Mouse (Mus musculus) bone marrow, adult 2 months (tissue): ENCODE measurements around the gene Grb2. TPM values are rescaled to one million over a fixed set of nuclear protein-coding genes. Genes with fewer than 3 reads are reported as not detected.

Source experiments
- H3K27ac ChIP-seq: fragments of 200-500 bp; 2 replicates; pipeline ENCODE4 v1.5.1; 2012; ENCODE audit warnings: low read depth, mild to moderate bottlenecking, control low read depth, inconsistent platforms, low read length; ENCODE audit not compliant: control insufficient read depth, poor library complexity, insufficient read depth
- H3K4me1 ChIP-seq: fragments of 200-500 bp; 2 replicates; pipeline ENCODE4 v1.6.1; 2011; ENCODE audit warnings: low read length; ENCODE audit not compliant: control insufficient read depth, insufficient read depth
- H3K4me3 ChIP-seq: fragments of 200-500 bp; replicated peaks from 2 replicates; pipeline ENCODE3; 2011; ENCODE audit warnings: mild to moderate bottlenecking, low read depth, low read length, control low read depth; ENCODE audit not compliant: control insufficient read depth
- CTCF ChIP-seq: fragments of 200-500 bp; IDR thresholded peaks from 2 replicates; pipeline ENCODE4 v1.5.1; 2011; ENCODE audit warnings: low read length, control low read depth; ENCODE audit not compliant: control insufficient read depth, insufficient read depth
- POLR2A ChIP-seq: fragments of 200-500 bp; IDR thresholded peaks from 2 replicates; pipeline ENCODE4 v1.6.1; 2011; ENCODE audit warnings: low read depth, mild to moderate bottlenecking, control low read depth, low read length, borderline replicate concordance; ENCODE audit not compliant: control insufficient read depth
- WGBS: fragments of 180-500 bp; shearing (Covaris S2); methylation state at CpG from one replicate; pipeline ENCODE4 v1.1.7; 2018; 5-methylcytosine and 5-hydroxymethylcytosine counted together
- polyA plus RNA-seq: library from polyadenylated mRNA; stranded (reverse); fragments of >200 nt; gene quantifications from 2 replicates; pipeline ENCODE4 v1.2.4, GENCODE M21; 2011; ENCODE audit warnings: low replicate concordance; ENCODE audit not compliant: missing spikeins, insufficient read depth, insufficient read length

Grb2 gene
- polyA plus RNA-seq, 1 experiment: 53.6 TPM

DNA sequence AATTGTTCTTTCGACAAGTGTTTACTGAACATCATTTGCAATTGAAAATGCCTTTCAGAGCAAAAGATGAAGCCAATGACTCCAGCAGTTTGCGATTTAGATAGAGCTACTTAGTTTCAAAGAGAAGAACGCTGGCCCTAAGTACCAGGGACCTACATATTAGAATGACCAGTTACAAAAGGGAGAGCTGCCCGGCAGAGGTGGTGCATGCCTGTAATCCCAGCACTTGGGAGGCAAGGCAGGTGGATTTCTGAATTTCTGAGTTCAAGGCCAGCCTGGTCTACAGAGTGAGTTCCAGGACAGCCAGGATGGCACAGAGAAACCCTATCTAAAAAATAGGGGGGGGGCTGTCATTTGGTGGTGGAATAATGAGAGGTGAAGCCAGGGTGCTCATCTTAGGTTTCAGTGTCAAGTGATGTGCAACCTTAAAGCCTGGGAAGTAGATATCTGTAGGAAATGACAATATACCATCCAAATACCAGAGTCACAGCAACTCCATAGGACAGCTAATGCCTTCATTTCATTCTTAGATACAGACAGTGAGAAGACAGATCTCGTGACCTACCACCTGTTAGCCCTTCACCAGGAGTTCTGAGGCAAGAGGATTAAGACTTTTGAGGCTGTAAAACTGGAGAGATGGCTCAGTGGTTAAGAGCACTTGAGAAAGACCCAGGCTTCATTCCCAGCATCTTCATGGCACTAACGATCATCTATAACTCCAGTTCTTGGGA lies 1.6 kb upstream of the Grb2 start:
- H3K4me1 ChIP-seq: peaks cover 9% of the 10 kb centered on the region; the same call in 1 of the 2 replicates
- no peak overlapping the region for H3K4me3 ChIP-seq
- TF ChIP-seq CTCF (no peak), POLR2A (no peak)
- no peak overlapping the region for H3K27ac ChIP-seq
- 58% methylated on average over 6 of the region's 6 CpGs for WGBS

DNA sequence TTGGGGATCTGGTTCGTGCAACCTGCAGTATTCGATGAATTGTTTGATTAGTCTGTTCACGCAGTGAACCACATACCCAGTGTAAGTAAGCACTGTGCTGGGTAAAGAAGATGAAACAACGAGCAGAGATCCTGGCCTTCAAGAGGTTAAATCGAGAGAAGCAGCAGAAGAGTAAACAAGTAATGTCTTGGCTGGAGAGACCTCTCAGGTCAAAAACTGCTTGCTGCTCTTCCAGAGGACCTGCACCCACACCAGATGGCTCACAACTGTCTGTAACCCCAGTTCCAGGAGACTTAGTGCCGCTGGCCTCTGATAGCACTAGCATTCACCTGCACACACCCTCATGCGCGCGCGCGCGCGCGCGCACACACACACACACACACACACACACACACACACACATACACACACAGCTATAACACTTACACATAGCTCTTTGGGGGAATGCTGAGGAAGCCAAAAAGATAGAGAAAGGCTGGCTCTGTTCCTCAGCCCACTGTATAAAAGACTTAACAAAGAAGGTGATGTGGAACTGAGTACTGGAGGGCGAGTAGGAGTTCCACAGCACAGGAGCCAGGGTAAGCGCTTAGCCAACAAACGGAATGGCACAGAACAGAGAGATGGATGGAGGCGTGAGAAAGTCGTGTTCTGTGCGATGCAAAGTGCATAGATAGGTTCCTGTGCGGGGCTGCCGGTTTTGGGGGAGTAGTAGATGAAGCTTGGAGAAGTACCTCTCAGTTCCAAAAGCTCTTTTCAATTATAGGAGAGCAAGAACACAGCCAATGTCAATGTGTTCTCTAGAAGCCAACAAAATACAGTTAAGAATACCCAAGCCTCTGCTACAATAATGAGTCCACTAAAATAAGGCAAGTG lies 795 bp upstream of the Grb2 start:
- 1% methylated on average over 23 of the region's 23 CpGs for WGBS
- Histone ChIP-seq H3K27ac (peak overlapping the region; percentile 51), H3K4me1 (peaks cover 7% of the 10 kb centered on the region; the same call in 1 of the 2 replicates), H3K4me3 (peak overlapping the region; percentile 65)
- TF ChIP-seq CTCF: no peak
- no peak for TF ChIP-seq POLR2A

- peaks cover 7% of the 10 kb centered on the region; the same call in 1 of the 2 replicates for H3K4me1 ChIP-seq
- H3K27ac ChIP-seq: peak overlapping the region; percentile 99
- H3K4me3 ChIP-seq: peak overlapping the region; percentile 75
- under 1% methylated on average over 44 of the region's 44 CpGs for WGBS
- no peak for TF ChIP-seq POLR2A
- TF ChIP-seq CTCF: no peak
Measured at GRCm38 (mm10) chr11:115707313-115708208, 836 bp downstream of the Grb2 start.

GRCm38 (mm10) chr11:115706584-115706983 lies 1.8 kb downstream of the Grb2 start:
- no peak overlapping the region for H3K27ac ChIP-seq
- 69% methylated on average over 10 of the region's 10 CpGs for WGBS
- peak overlapping the region; percentile 40 for H3K4me3 ChIP-seq
- H3K4me1 ChIP-seq: peaks cover 7% of the 10 kb centered on the region; the same call in 1 of the 2 replicates
- TF ChIP-seq CTCF (no peak), POLR2A (no peak)

DNA sequence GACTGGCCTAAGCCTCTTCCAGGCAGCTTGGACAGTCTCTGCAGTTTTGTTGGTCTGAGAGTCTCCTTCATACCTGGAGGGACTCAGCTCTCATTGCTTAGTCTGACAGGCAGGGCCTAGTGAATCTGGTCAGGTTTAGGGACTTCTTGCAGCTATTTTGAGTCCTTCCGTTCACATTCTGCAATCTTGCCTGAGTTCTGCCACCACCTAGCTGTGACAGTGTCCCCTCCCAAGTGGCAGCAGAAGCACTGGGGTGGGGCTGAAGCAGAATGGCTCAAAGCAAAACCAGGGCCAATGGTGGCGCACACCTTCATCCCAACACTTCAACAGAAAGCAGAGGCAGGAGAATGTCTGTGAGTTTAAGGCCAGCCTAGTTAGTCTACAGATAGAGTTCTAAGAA lies 2.8 kb downstream of the Grb2 start:
- H3K4me3 ChIP-seq: peak overlapping the region; percentile 2
- no peak overlapping the region for H3K27ac ChIP-seq
- H3K4me1 ChIP-seq: peaks cover 7% of the 10 kb centered on the region; the same call in 1 of the 2 replicates
- TF ChIP-seq POLR2A: no peak
- peak; percentile 23; the same call in 1 of the 2 replicates for TF ChIP-seq CTCF
- WGBS: 43% methylated on average over 2 of the region's 2 CpGs

DNA sequence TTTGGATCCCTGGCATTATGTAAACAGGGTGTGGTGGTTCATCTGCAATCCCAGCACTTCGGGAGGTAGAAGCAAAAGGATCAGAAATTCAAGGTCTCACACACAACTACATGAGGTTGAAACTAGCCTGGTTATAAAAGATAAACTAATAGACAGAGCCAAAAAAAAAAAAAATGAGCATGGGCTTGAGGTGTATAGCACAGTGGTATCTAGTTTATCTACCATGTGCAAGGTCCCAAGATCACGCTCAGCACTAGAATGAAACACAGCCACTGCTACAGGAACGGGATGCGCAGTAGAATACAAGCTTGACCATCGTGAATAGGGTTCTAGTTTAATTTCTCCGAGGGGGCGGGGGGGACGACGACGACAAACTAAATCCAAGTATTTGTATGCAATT lies 3.7 kb downstream of the Grb2 start:
- WGBS: 67% methylated on average over 10 of the region's 10 CpGs
- TF ChIP-seq CTCF (no peak), POLR2A (no peak)
- Histone ChIP-seq H3K27ac (no peak overlapping the region), H3K4me1 (peaks cover 8% of the 10 kb centered on the region; the same call in 1 of the 2 replicates), H3K4me3 (no peak overlapping the region)

DNA sequence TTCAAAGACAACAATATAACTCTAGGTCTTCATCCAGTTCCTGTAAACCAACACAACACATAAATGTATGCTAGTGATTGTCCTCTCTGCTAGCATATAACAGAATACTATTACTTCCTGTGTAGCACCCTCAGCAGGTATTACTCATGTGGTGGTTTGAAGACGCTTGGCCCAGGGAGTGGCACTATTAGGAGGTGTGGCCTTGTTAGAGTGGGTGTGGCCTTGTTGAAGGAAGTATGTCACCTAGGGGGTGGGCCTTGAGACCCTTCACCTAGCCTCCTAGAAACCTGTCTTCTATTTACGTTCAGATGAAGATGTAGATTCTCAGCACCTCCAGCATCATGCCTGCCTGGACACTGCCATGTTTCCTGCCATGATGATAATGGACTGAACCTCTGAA lies 4.9 kb downstream of the Grb2 start:
- Histone ChIP-seq H3K4me3 (no peak overlapping the region), H3K27ac (no peak overlapping the region), H3K4me1 (peaks cover 10% of the 10 kb centered on the region; the same call in 1 of the 2 replicates)
- WGBS: 81% methylated on average over 2 of the region's 2 CpGs
- TF ChIP-seq CTCF: no peak
- TF ChIP-seq POLR2A: no peak
